Mouse (Mus musculus) E14TG2a.4 (cell line): ENCODE measurements at regions not wholly inside any gene's neighbourhood (a gene's known extent, or its start where the extent isn't known, plus 50 kb on each side); places are given as distances from the start of the nearest gene placed in this dataset.
"Not testable (repeated sequence)": the region's sequence is repeated elsewhere in the genome, so short reads cannot be mapped to it uniquely, and the experiment has no call there.

Source experiments
- H3K27me3 ChIP-seq: 2 replicates; pipeline ENCODE4 v1.6.1; 2014; ENCODE audit warnings: low read length, control low read depth; ENCODE audit not compliant: insufficient read depth
- H3K36me3 ChIP-seq: 2 replicates; pipeline ENCODE4 v1.6.1; 2014; ENCODE audit warnings: low read length, control low read depth; ENCODE audit not compliant: insufficient read depth
- H3K4me1 ChIP-seq: replicated peaks from 2 replicates; pipeline ENCODE4 v1.6.1; 2014; ENCODE audit warnings: low read depth, low read length, control low read depth
- H3K4me3 ChIP-seq: replicated peaks from 2 replicates; pipeline ENCODE4 v1.5.1; 2014; ENCODE audit warnings: mild to moderate bottlenecking, low read length
- H3K9me3 ChIP-seq: 2 replicates; pipeline ENCODE4 v1.6.1; 2014; ENCODE audit warnings: low read length, control low read depth
- CTCF ChIP-seq: conservative IDR thresholded peaks from 2 replicates; pipeline ENCODE4 v1.5.1; 2014; ENCODE audit warnings: low read length
- NANOG ChIP-seq: IDR thresholded peaks from 2 replicates; pipeline ENCODE4 v1.6.1; 2014; ENCODE audit warnings: borderline replicate concordance, low read length, mixed read lengths
- POU5F1 ChIP-seq: IDR thresholded peaks from 2 replicates; pipeline ENCODE4 v1.6.1; 2014; ENCODE audit warnings: low read length, borderline replicate concordance

GRCm38 (mm10) chr4:3068306-3069223 is 98.6 kb upstream of the Vmn1r2 start:
- H3K4me1 ChIP-seq: no peaks in the 10 kb centered on the region
- H3K9me3 ChIP-seq: peaks cover 88% of the 10 kb centered on the region
- no peak overlapping the region for H3K4me3 ChIP-seq
- H3K27me3 ChIP-seq: no peaks in the 10 kb centered on the region
- H3K36me3 ChIP-seq: no peaks in the 10 kb centered on the region
- TF ChIP-seq POU5F1 (no peak), NANOG (no peak), CTCF (no peak)

GRCm38 (mm10) chr4:3069341-3069740 is 97.8 kb upstream of the Vmn1r2 start:
- Histone ChIP-seq H3K9me3 (peaks cover 80% of the 10 kb centered on the region), H3K4me1 (no peaks in the 10 kb centered on the region), H3K27me3 (no peaks in the 10 kb centered on the region), H3K4me3 (no peak overlapping the region), H3K36me3 (no peaks in the 10 kb centered on the region)
- TF ChIP-seq POU5F1 (no peak), NANOG (no peak), CTCF (no peak)

GRCm38 (mm10) chr4:3071326-3071725 is 95.8 kb upstream of the Vmn1r2 start:
- H3K9me3 ChIP-seq: peaks cover 71% of the 10 kb centered on the region
- H3K4me3 ChIP-seq, H3K4me1 ChIP-seq, H3K36me3 ChIP-seq, H3K27me3 ChIP-seq: not testable (repeated sequence)

- peaks cover 51% of the 10 kb centered on the region for H3K9me3 ChIP-seq
- no peaks in the 10 kb centered on the region for H3K27me3 ChIP-seq
- no peaks in the 10 kb centered on the region for H3K36me3 ChIP-seq
- TF ChIP-seq CTCF: no peak
- TF ChIP-seq POU5F1: no peak
- TF ChIP-seq NANOG: no peak
- H3K4me3 ChIP-seq: no peak overlapping the region
- H3K4me1 ChIP-seq: no peaks in the 10 kb centered on the region
These were observed 87.2 kb upstream of the Vmn1r2 start for GRCm38 (mm10) chr4:3079901-3080300.

GRCm38 (mm10) chr4:3080385-3081125 is 86.6 kb upstream of the Vmn1r2 start:
- Histone ChIP-seq H3K36me3 (no peaks in the 10 kb centered on the region), H3K4me1 (no peaks in the 10 kb centered on the region), H3K9me3 (peaks cover 47% of the 10 kb centered on the region), H3K4me3 (no peak overlapping the region), H3K27me3 (no peaks in the 10 kb centered on the region)
- TF ChIP-seq CTCF (no peak), POU5F1 (no peak), NANOG (no peak)

- no peaks in the 10 kb centered on the region for H3K36me3 ChIP-seq
- TF ChIP-seq NANOG: no peak
- no peak for TF ChIP-seq CTCF
- no peaks in the 10 kb centered on the region for H3K4me1 ChIP-seq
- H3K27me3 ChIP-seq: no peaks in the 10 kb centered on the region
- peaks cover 47% of the 10 kb centered on the region for H3K9me3 ChIP-seq
- H3K4me3 ChIP-seq: no peak overlapping the region
These were observed 85.8 kb upstream of the Vmn1r2 start for GRCm38 (mm10) chr4:3081148-3081952.

- TF ChIP-seq CTCF (no peak), POU5F1 (no peak), NANOG (no peak)
- no peaks in the 10 kb centered on the region for H3K27me3 ChIP-seq
- no peaks in the 10 kb centered on the region for H3K4me1 ChIP-seq
- peaks cover 47% of the 10 kb centered on the region for H3K9me3 ChIP-seq
- H3K4me3 ChIP-seq: no peak overlapping the region
- no peaks in the 10 kb centered on the region for H3K36me3 ChIP-seq
These were observed 84.9 kb upstream of the Vmn1r2 start for GRCm38 (mm10) chr4:3081953-3082950.
